Mouse (Mus musculus): ENCODE results near the gene Glrp1. TPM values are rescaled to one million over a fixed set of nuclear protein-coding genes. Genes with fewer than 3 reads are reported as not detected.

The Glrp1 gene
- polyA plus RNA-seq, 1 experiment from 2014 or later = not detected

GRCm38 (mm10) chr1:88506412-88506811 lies 3.5 kb downstream of the Glrp1 start:
- Histone ChIP-seq H3K4me2 (ENCODE audit: low read depth, low read length, severe bottlenecking) (no peak overlapping the region), H3K4me3 (ENCODE audit: low read depth, low read length) (no peak overlapping the region), H3K27me3 (ENCODE audit: control insufficient read depth, insufficient read depth, low read length) (no peaks in the 10 kb centered on the region), H3K9ac (ENCODE audit: low read length) (no peak overlapping the region), H3K4me1 (replicated peaks; ENCODE audit: control insufficient read depth, insufficient read depth, low read length) (peaks cover 3% of the 10 kb centered on the region; the same call in 1 of the 2 replicates), H3K9me3 (ENCODE audit: control insufficient read depth, low read length) (no peaks in the 10 kb centered on the region), H3K27ac (ENCODE audit: low read depth, low read length) (no peak overlapping the region), H3K36me3 (ENCODE audit: control insufficient read depth, insufficient read depth, low read length) (no peaks in the 10 kb centered on the region)
- no peak for ATAC-seq (replicated peaks; ENCODE audit: low FRiP score)
- 85% methylated on average over 5 of the region's 5 CpGs for WGBS
- no peak for DNase-seq (ENCODE audit: low spot score)

DNA sequence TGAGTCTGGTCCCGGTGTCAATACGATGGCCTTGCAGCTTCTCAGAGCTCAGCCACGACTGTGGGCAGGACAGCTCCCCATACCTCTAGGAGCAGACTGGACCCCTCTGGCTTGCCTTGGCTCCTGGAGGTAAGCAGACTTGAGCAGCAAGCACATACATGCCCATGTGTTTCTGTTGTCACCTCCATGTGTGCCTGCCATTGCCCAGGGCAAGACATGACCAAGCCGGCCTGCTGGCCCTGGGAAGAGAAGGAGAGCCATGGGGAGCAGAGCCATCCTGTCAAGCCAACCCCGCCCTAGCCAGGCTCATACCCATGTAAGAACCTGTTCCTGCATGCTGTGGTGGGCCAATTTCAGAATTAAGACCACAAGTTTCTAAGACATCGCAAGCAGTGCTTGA lies 4.2 kb downstream of the Glrp1 start:
- H3K36me3 ChIP-seq (ENCODE audit: control insufficient read depth, insufficient read depth, low read length) = no peaks in the 10 kb centered on the region
- no peak for ATAC-seq (replicated peaks; ENCODE audit: low FRiP score)
- no peak overlapping the region for H3K27ac ChIP-seq (ENCODE audit: low read depth, low read length)
- WGBS = 73% methylated on average over 6 of the region's 6 CpGs
- no peak overlapping the region for H3K9ac ChIP-seq (ENCODE audit: low read length)
- peaks cover 3% of the 10 kb centered on the region; the same call in 1 of the 2 replicates for H3K4me1 ChIP-seq (replicated peaks; ENCODE audit: control insufficient read depth, insufficient read depth, low read length)
- H3K4me3 ChIP-seq (ENCODE audit: low read depth, low read length) = no peak overlapping the region
- H3K9me3 ChIP-seq (ENCODE audit: control insufficient read depth, low read length) = no peaks in the 10 kb centered on the region
- no peak overlapping the region for H3K4me2 ChIP-seq (ENCODE audit: low read depth, low read length, severe bottlenecking)
- H3K27me3 ChIP-seq (ENCODE audit: control insufficient read depth, insufficient read depth, low read length) = no peaks in the 10 kb centered on the region
- no peak for DNase-seq (ENCODE audit: low spot score)

DNA sequence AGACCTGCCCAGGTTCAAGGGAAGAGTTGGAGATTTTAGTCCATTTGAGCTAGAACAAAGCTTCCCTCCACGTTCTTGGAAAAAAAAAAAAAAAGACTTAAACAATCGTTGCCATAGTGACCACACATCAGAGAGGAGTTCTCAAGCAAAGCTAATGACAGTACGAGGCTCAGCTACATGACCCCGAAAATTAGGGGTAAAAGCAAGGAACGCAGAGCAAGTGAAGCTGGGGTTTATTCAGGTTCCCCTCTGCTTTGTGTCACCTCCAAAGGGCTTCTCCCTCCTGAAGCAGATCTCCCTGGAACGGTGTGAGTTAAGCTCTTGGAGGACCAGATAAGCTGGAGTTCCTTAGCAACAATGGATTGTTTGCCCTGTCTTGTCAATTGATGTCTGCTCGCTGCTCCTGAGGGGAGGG lies 5.3 kb downstream of the Glrp1 start:
- 11% methylated on average over 7 of the region's 7 CpGs for WGBS
- no peaks in the 10 kb centered on the region for H3K9me3 ChIP-seq (ENCODE audit: control insufficient read depth, low read length)
- DNase-seq (ENCODE audit: low spot score) (no peak), ATAC-seq (replicated peaks; ENCODE audit: low FRiP score) (no peak)
- H3K27ac ChIP-seq (ENCODE audit: low read depth, low read length) = no peak overlapping the region
- peaks cover 3% of the 10 kb centered on the region; the same call in 1 of the 2 replicates for H3K4me1 ChIP-seq (replicated peaks; ENCODE audit: control insufficient read depth, insufficient read depth, low read length)
- no peaks in the 10 kb centered on the region for H3K36me3 ChIP-seq (ENCODE audit: control insufficient read depth, insufficient read depth, low read length)
- H3K4me2 ChIP-seq (ENCODE audit: low read depth, low read length, severe bottlenecking) = no peak overlapping the region
- no peak overlapping the region for H3K4me3 ChIP-seq (ENCODE audit: low read depth, low read length)
- H3K9ac ChIP-seq (ENCODE audit: low read length) = no peak overlapping the region
- no peaks in the 10 kb centered on the region for H3K27me3 ChIP-seq (ENCODE audit: control insufficient read depth, insufficient read depth, low read length)

- Histone ChIP-seq H3K27me3 (ENCODE audit: control insufficient read depth, insufficient read depth, low read length) (no peaks in the 10 kb centered on the region), H3K9me3 (ENCODE audit: control insufficient read depth, low read length) (no peaks in the 10 kb centered on the region), H3K27ac (ENCODE audit: low read depth, low read length) (no peak overlapping the region), H3K4me1 (replicated peaks; ENCODE audit: control insufficient read depth, insufficient read depth, low read length) (peaks cover 3% of the 10 kb centered on the region; the same call in 1 of the 2 replicates), H3K9ac (ENCODE audit: low read length) (no peak overlapping the region), H3K4me3 (ENCODE audit: low read depth, low read length) (no peak overlapping the region), H3K36me3 (ENCODE audit: control insufficient read depth, insufficient read depth, low read length) (no peaks in the 10 kb centered on the region), H3K4me2 (ENCODE audit: low read depth, low read length, severe bottlenecking) (no peak overlapping the region)
- WGBS = 93% methylated on average over 1 of the region's 1 CpGs
- no peak for ATAC-seq (replicated peaks; ENCODE audit: low FRiP score)
- DNase-seq (ENCODE audit: low spot score) = no peak
Observed at GRCm38 (mm10) chr1:88502822-88503221, 7.0 kb downstream of the Glrp1 start.

- DNase-seq (ENCODE audit: low spot score) (no peak), ATAC-seq (replicated peaks; ENCODE audit: low FRiP score) (no peak)
- H3K9me3 ChIP-seq (ENCODE audit: control insufficient read depth, low read length) = no peaks in the 10 kb centered on the region
- no peak overlapping the region for H3K9ac ChIP-seq (ENCODE audit: low read length)
- no peaks in the 10 kb centered on the region for H3K27me3 ChIP-seq (ENCODE audit: control insufficient read depth, insufficient read depth, low read length)
- no peak overlapping the region for H3K4me2 ChIP-seq (ENCODE audit: low read depth, low read length, severe bottlenecking)
- no peak overlapping the region for H3K4me3 ChIP-seq (ENCODE audit: low read depth, low read length)
- H3K36me3 ChIP-seq (ENCODE audit: control insufficient read depth, insufficient read depth, low read length) = no peaks in the 10 kb centered on the region
- no peak overlapping the region for H3K27ac ChIP-seq (ENCODE audit: low read depth, low read length)
- WGBS = 85% methylated on average over 11 of the region's 11 CpGs
- no peaks in the 10 kb centered on the region for H3K4me1 ChIP-seq (replicated peaks; ENCODE audit: control insufficient read depth, insufficient read depth, low read length)
Observed at GRCm38 (mm10) chr1:88499230-88499737, 10.6 kb downstream of the Glrp1 start.

DNA sequence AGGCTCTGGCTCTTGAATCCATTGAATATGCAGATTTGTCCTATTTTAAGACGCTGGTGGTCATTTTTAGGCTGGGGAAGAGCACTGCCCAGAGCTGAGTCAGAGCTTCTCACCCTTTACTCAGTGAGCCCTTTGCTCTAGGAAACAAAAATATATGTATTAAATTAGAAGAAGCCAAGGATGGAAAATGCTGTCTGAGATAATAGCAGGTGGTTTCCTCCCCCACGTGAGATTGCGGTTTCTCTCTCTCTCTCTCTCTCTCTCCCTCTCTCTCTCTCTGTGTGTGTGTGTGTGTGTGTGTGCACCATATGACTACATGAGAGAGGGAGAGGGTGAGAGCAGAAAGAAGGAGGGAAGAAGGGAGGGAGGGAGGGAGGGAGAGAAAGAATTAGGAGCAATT lies 12.5 kb downstream of the Glrp1 start:
- H3K27ac ChIP-seq (ENCODE audit: low read depth, low read length) = no peak overlapping the region
- no peaks in the 10 kb centered on the region for H3K27me3 ChIP-seq (ENCODE audit: control insufficient read depth, insufficient read depth, low read length)
- no peaks in the 10 kb centered on the region for H3K4me1 ChIP-seq (replicated peaks; ENCODE audit: control insufficient read depth, insufficient read depth, low read length)
- DNase-seq (ENCODE audit: low spot score) = no peak
- no peaks in the 10 kb centered on the region for H3K9me3 ChIP-seq (ENCODE audit: control insufficient read depth, low read length)
- no peak overlapping the region for H3K9ac ChIP-seq (ENCODE audit: low read length)
- WGBS = 84% methylated on average over 3 of the region's 3 CpGs
- H3K4me2 ChIP-seq (ENCODE audit: low read depth, low read length, severe bottlenecking) = no peak overlapping the region
- H3K4me3 ChIP-seq (ENCODE audit: low read depth, low read length) = no peak overlapping the region
- ATAC-seq (replicated peaks; ENCODE audit: low FRiP score) = no peak
- no peaks in the 10 kb centered on the region for H3K36me3 ChIP-seq (ENCODE audit: control insufficient read depth, insufficient read depth, low read length)

GRCm38 (mm10) chr1:88492415-88492814 lies 17.5 kb downstream of the Glrp1 start:
- DNase-seq (ENCODE audit: low spot score) (no peak), ATAC-seq (replicated peaks; ENCODE audit: low FRiP score) (no peak)
- no peaks in the 10 kb centered on the region for H3K27me3 ChIP-seq (ENCODE audit: control insufficient read depth, insufficient read depth, low read length)
- no peaks in the 10 kb centered on the region for H3K36me3 ChIP-seq (ENCODE audit: control insufficient read depth, insufficient read depth, low read length)
- no peak overlapping the region for H3K9ac ChIP-seq (ENCODE audit: low read length)
- no peak overlapping the region for H3K27ac ChIP-seq (ENCODE audit: low read depth, low read length)
- 89% methylated on average over 3 of the region's 3 CpGs for WGBS
- no peaks in the 10 kb centered on the region for H3K9me3 ChIP-seq (ENCODE audit: control insufficient read depth, low read length)
- no peaks in the 10 kb centered on the region for H3K4me1 ChIP-seq (replicated peaks; ENCODE audit: control insufficient read depth, insufficient read depth, low read length)
- H3K4me2 ChIP-seq (ENCODE audit: low read depth, low read length, severe bottlenecking) = no peak overlapping the region
- H3K4me3 ChIP-seq (ENCODE audit: low read depth, low read length) = no peak overlapping the region

GRCm38 (mm10) chr1:88491617-88492378 lies 18.1 kb downstream of the Glrp1 start:
- no peaks in the 10 kb centered on the region for H3K27me3 ChIP-seq (ENCODE audit: control insufficient read depth, insufficient read depth, low read length)
- ATAC-seq (replicated peaks; ENCODE audit: low FRiP score) (no peak), DNase-seq (ENCODE audit: low spot score) (no peak)
- no peak overlapping the region for H3K4me2 ChIP-seq (ENCODE audit: low read depth, low read length, severe bottlenecking)
- H3K9me3 ChIP-seq (ENCODE audit: control insufficient read depth, low read length) = no peaks in the 10 kb centered on the region
- H3K9ac ChIP-seq (ENCODE audit: low read length) = no peak overlapping the region
- H3K4me3 ChIP-seq (ENCODE audit: low read depth, low read length) = no peak overlapping the region
- H3K36me3 ChIP-seq (ENCODE audit: control insufficient read depth, insufficient read depth, low read length) = no peaks in the 10 kb centered on the region
- 85% methylated on average over 17 of the region's 17 CpGs for WGBS
- no peaks in the 10 kb centered on the region for H3K4me1 ChIP-seq (replicated peaks; ENCODE audit: control insufficient read depth, insufficient read depth, low read length)
- no peak overlapping the region for H3K27ac ChIP-seq (ENCODE audit: low read depth, low read length)

DNA sequence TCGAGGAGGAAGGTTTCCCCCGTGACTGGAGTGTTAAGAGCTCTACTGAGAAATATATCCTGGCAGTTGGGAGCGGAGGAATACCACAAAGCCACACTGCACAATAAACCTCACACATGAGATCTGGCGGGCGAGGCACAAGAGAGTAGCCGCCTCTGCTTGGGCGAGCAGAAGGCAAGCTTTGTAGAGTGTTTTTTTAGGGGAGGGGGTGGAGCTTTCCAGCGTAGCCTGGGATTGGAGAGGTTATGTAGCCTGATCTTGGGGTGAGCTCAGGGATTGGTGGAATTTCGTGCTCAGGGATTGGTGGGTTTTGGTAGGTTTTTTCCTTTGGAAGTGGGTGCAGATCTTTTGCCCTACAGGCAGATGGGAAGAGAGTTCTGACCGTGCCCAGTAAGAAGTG lies 19.7 kb downstream of the Glrp1 start:
- H3K9ac ChIP-seq (ENCODE audit: low read length) = no peak overlapping the region
- H3K4me2 ChIP-seq (ENCODE audit: low read depth, low read length, severe bottlenecking) = no peak overlapping the region
- ATAC-seq (replicated peaks; ENCODE audit: low FRiP score) (no peak), DNase-seq (ENCODE audit: low spot score) (no peak)
- no peaks in the 10 kb centered on the region for H3K36me3 ChIP-seq (ENCODE audit: control insufficient read depth, insufficient read depth, low read length)
- no peaks in the 10 kb centered on the region for H3K9me3 ChIP-seq (ENCODE audit: control insufficient read depth, low read length)
- H3K4me1 ChIP-seq (replicated peaks; ENCODE audit: control insufficient read depth, insufficient read depth, low read length) = no peaks in the 10 kb centered on the region
- no peak overlapping the region for H3K4me3 ChIP-seq (ENCODE audit: low read depth, low read length)
- WGBS = 88% methylated on average over 10 of the region's 10 CpGs
- H3K27ac ChIP-seq (ENCODE audit: low read depth, low read length) = no peak overlapping the region
- no peaks in the 10 kb centered on the region for H3K27me3 ChIP-seq (ENCODE audit: control insufficient read depth, insufficient read depth, low read length)

Data from forebrain, embryonic 11.5 days (tissue).